Mouse (Mus musculus): ENCODE data around the gene Zfp110.

- TF ChIP-seq POLR2A (IDR thresholded peaks at IDR 0.05; ENCODE audit: extremely low read depth, insufficient read depth, low read length) (no peak), CTCF (IDR thresholded peaks at IDR 0.05; ENCODE audit: low read depth, low read length) (no peak)
Measured at GRCm38 (mm10) chr7:12886563-12887266, 52.2 kb downstream of the Zfp110 start.

Measured in liver, adult 2 months (tissue).